Mouse (Mus musculus): ENCODE measurements around the gene Ctsl.

The Ctsl gene

GRCm38 (mm10) chr13:64369805-64370172, 901 bp downstream of the Ctsl start:
- no peak for DNase-seq

- DNase-seq = no peak
These were observed 2.1 kb downstream of the Ctsl start for GRCm38 (mm10) chr13:64368596-64368995.

- DNase-seq = peak in 1 of 2 experiments; percentile 24
These were observed 3.1 kb downstream of the Ctsl start for GRCm38 (mm10) chr13:64367615-64368014.

- no peak for DNase-seq
These were observed 5.4 kb downstream of the Ctsl start for GRCm38 (mm10) chr13:64365326-64365725.

GRCm38 (mm10) chr13:64364258-64364657, 6.4 kb downstream of the Ctsl start:
- DNase-seq = peak; percentile 48 to 63

GRCm38 (mm10) chr13:64362139-64362538, 8.6 kb downstream of the Ctsl start:
- no peak for DNase-seq

- DNase-seq = no peak
These were observed 9.7 kb downstream of the Ctsl start for GRCm38 (mm10) chr13:64361020-64361419.

GRCm38 (mm10) chr13:64359702-64360101, 11.0 kb downstream of the Ctsl start:
- DNase-seq = peak; percentile 78 to 89

- DNase-seq = no peak
These were observed 12.2 kb downstream of the Ctsl start for GRCm38 (mm10) chr13:64358476-64358875.

- no peak for DNase-seq
These were observed 13.3 kb downstream of the Ctsl start for GRCm38 (mm10) chr13:64357389-64357788.

GRCm38 (mm10) chr13:64349474-64349873, 21.2 kb downstream of the Ctsl start:
- DNase-seq = no peak

GRCm38 (mm10) chr13:64344082-64344501, 26.6 kb downstream of the Ctsl start:
- peak; percentile 54 to 73 for DNase-seq

GRCm38 (mm10) chr13:64343598-64343997, 27.1 kb downstream of the Ctsl start:
- DNase-seq = peak; percentile 13 to 46

- no peak for DNase-seq
These were observed 35.1 kb downstream of the Ctsl start for GRCm38 (mm10) chr13:64335546-64336132.

GRCm38 (mm10) chr13:64333102-64333501, 37.6 kb downstream of the Ctsl start:
- no peak for DNase-seq

GRCm38 (mm10) chr13:64332321-64332720, 38.4 kb downstream of the Ctsl start:
- no peak for DNase-seq

- no peak for DNase-seq
These were observed 48.0 kb downstream of the Ctsl start for GRCm38 (mm10) chr13:64322561-64323281.

- no peak for DNase-seq
These were observed 50.4 kb downstream of the Ctsl start for GRCm38 (mm10) chr13:64320334-64320733.

- DNase-seq = no peak
These were observed 50.9 kb downstream of the Ctsl start for GRCm38 (mm10) chr13:64319782-64320181.

GRCm38 (mm10) chr13:64318355-64318754, 52.3 kb downstream of the Ctsl start:
- DNase-seq = peak; percentile 40 to 62

- DNase-seq = peak; percentile 43 to 65
These were observed 55.1 kb downstream of the Ctsl start for GRCm38 (mm10) chr13:64315483-64316050.

- no peak for DNase-seq
These were observed 56.6 kb downstream of the Ctsl start for GRCm38 (mm10) chr13:64314041-64314440.

GRCm38 (mm10) chr13:64312916-64313289, 57.8 kb downstream of the Ctsl start:
- no peak for DNase-seq
